Mouse (Mus musculus) embryo, embryonic 10.5 days (tissue): ENCODE measurements around the gene Xpo4.
"Not testable (repeated sequence)": the region's sequence is repeated elsewhere in the genome, so short reads cannot be mapped to it uniquely, and the experiment has no call there.

Experiments used
- DNase-seq: peaks from one replicate; pipeline ENCODE4 v3.0.0-alpha.2; 2015; ENCODE audit warnings: low spot score

The Xpo4 gene

DNA sequence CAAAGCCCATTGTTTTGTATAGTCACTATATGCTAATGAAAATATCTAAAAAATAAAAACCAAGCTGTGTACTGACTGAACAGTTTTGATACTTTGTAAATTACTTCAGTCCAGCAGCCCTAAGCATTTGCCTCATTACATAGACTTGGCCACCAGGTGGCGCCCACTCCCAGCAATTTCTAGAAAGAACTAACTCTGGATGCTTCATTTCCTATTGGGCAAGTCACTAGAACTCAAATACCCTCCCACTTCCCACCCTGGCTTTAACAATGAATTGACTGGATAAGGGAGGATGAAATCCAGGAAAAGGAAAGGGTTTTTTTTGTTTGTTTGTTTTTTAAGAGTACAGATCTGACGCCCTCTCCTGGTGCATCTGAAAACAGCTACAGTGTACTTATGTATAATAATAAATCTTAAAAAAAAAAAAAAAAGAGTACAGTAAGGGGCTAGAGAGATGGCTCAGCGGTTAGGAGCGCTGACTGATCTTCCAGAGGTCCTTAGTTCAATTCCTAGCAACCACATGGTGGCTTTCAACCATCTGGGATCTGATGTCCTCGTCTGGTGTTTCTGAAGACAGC, 14.8 kb upstream of the Xpo4 start:
- DNase-seq = peak; percentile 92

DNA sequence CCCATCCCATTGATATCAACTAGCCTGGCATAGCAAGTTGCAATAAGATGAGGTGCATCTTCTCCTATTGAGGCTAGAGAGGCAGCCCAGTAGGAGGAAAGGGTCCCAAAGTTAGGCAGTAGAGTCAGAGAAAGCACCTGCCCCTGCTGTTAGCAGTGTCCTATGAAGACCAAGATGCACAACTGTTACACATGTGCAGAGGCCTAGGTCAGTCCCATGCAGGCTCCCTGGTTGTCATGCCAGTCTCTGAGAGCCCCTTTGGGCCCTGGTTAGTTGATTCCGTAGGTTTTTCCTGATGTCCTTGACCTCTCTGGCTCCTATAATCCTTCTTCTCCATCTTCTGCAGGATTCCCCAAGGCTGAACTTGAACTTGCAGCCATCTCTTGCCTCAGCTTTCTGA, 14.3 kb upstream of the Xpo4 start:
- no peak for DNase-seq

DNA sequence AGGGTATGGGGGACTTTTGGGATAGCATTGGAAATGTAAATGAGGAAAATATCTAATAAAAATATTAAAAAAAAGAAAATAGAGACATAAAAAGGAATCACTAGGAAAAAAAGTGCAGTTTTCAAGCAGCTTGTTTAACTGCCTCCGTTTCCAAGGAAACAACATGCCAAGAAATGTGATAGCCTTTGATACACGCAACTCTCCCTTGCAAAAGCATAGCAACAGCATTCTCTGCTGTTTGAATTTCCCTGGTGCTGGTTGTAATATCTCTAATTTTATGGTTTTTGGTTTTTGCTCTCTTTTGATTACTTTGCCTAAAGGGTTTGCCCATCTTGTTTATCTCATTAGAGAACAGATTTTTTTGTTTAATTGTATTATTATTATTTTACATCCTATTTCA, 10.3 kb upstream of the Xpo4 start:
- DNase-seq = no peak

DNA sequence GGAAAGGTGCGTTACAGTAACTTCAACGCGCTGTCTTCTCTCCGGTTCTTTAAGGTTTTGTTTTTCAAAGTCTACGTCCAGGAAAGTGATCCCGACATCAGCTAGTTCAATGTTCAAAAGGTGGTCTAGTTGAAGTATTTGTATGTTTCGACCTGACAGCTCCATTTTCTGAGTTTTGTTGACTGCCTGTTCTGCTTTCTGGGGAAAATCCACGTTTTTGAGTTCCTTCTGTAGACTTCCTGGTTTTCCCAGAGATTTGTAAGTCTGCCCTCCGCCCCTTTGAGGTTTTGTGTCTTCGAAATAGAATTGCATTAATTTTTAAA, 359 bp upstream of the Xpo4 start:
- no peak for DNase-seq

DNA sequence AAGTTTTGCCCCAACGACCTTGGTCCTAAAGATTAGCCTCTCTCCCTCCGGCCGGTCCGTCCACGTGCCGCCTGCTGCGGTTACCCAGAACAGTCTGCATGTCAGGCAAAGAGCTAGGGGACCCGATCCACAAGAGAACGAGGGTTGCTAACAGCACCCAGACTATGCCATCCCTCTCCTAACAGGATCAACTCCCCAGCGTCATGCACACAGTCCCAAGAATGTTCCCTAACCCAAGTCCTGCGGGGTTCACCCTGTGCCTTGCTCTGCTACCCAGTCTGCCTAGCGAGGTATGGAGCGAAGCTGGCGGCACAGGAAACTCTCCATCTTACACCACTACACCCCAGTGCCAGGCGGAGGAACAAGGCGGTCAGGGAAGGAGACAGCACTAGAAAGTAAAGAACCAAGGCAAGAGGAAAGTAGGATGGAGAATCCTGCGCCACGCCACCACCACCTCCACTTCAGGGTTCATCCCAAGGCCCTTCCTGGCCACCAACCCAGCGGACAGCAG, 864 bp downstream of the Xpo4 start:
- peak; percentile 61 for DNase-seq

DNA sequence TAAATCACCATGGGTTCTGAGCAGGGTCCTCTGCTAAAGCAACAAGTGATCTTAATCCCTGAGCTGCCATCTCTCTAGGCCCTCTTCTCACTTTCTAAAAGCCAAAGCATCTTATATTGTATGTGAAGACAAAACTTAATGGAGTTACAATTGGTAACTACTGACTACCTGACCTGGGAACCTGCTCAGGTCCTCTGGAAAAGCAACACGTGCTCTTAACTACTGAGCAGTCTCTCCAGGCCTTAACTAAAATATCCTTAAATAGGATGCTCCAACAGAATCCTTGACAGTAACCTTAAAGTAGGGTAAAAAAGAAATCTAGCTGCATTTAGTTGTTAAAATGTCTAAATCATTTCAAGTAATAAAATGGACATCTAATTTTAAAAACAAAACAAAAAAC, 1.6 kb downstream of the Xpo4 start:
- no peak for DNase-seq

DNA sequence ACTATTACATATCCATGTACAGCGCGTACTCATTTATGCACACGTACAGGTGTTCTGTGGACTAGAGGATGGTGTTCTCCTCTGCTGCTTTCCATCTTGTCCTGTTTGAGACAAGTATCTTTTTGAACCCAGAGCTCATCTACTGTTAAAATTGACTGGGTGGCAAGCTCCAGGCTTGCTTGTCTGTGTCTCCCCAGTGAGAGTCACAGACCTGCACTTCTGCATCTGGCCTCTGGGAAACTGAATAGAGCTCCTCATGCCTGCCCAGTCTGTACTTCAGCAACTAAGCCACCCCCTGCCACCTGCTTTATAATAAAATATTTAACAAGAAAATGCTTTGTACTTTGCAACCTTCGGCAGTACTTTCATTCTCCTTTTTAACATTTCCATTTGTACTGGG, 6.9 kb downstream of the Xpo4 start:
- no peak for DNase-seq

DNA sequence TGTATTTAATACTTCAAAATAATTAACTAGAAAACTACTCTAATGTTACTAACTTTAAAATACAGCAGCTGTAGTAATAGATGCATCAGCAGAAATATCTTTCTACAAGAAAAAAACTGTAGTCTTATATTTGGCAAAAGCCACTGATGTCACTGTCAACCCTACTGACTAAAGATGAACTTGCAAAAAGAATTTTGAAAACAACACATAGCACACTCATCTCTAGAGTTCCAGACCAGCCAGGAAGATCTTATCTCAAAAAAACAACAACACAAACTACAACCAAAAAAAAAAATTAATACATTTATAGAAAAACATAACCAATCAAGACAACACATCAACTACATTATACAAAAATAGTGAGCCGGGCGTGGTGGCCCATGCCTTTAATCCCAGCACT, 7.7 kb downstream of the Xpo4 start:
- no peak for DNase-seq

DNA sequence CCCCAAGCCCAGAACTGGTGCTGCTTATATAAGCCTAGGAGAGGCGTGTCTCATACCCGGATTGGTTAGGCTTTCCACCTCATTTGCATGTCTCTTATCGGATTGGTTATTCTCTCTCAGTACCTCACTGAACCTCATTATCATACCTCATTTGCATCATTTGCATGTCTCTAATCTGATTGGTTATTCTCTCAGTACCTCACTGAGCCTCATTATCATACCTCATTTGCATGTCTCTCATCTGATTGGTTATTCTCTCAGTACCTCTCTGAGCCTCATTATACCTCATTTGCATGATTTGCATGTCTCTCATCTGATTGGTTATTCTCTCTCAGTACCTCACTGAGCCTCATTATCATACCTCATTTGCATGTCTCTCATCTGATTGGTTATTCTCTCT, 8.7 kb downstream of the Xpo4 start:
- DNase-seq = not testable (repeated sequence)

DNA sequence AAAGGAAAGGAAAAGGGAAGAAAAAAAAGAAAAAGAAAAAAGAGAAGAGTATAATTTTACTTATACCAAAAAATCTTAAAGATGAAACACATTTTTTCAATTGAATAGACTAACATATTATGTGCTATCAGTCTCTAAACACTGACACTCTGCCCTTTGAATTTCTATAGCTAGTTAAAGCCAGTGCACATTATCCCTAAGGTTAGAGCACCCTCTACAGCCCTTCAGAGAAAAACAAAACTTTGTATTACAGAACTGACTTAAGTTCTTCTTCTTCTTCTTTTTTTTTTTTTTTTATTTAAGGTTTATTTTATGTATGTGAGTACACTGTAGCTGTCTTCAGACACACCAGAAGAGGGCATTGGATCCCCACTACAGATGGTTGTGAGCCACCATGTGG, 15.7 kb downstream of the Xpo4 start:
- no peak for DNase-seq

DNA sequence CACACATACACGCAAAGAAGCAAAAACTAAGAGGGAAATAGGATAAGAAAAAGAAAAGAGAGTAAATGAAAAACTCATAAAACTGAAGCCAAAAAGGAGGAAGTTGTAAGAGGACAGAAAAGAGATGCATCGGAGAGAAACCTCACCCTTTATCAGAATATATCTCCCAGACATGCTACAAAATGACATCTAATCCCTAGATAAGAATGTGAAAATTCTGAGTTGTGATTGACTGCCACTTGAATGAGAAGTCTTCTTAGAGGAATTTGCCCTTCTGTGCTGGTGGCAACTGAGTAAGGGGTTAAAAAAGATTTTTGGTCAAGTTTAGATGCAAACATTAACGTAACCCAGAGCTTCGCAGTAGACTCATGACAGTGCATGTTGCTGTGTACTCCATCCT, 19.1 kb downstream of the Xpo4 start:
- DNase-seq = no peak

DNA sequence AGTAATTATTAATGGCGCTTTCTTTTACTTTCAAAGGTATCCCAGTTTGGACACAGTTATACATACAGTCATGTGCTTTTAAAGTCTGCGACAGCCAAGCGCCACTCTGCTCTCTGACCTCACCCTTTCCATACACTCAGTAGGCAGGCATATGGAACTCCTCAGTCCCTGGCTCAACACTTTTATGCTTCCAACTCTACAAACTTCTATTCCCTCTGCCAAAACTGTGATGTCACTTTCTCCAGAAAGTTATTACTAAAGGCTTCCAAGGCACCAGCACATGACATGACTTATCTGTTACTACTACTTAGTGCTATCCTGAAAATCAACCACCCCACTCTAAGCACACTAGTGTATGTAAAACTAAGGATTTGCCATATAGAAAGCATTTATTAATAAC, 26.1 kb downstream of the Xpo4 start:
- DNase-seq = no peak

DNA sequence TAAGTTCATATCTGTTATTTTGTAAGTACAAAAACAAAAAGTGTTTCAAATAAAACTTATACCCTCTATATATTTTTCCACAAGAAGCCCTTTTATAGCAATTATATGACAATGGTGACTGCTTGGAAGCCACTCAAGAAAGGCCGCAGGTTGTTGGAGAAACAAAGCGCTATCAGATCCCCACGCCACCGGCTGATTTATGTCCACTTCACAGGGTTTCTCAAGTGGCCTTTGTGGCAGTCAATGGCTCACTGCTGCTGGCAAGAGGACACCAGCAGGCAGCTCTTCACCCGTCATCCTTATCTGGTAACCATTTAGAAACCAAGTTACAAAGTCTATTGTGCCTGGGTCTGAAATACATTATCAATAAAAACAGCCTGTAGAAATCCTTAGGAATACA, 31.1 kb downstream of the Xpo4 start:
- DNase-seq = peak; percentile 59

DNA sequence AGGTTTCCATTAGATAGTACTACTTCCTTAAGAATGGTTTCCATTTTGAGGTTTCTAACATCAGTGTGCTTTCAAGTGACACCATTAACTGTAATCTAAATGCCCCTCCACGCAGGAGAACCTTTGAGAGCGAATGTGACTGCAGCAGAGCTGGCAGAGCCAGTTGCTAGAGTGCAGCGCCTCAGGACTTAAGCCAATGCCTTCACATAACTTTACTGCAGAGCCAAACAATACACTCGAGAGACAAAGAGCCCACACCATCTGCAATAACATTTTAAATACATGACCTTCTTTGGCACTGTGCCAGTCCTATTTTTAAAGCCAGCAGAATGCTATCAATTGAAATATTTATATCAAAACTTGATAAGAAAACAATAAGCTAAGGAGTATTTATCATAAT, 35.6 kb downstream of the Xpo4 start:
- DNase-seq = no peak

DNA sequence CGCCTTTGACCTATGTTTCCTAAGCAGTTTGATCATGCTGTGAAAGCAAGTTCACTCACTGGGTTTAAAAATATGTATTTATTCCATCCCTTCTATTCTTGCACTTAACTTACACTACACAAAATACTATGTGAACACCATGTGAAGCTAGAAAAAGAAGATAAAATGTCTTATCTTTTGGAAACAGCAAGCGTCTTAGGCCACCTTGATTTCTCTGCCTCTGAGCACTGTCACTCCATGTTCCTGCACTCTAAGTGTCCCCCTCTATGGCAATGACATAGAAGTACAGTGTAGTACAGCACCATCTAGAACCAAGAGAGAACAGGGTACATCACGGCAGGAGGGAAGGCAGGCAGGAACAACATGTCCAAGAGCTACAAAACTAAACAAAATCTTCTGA, 42.3 kb downstream of the Xpo4 start:
- no peak for DNase-seq

DNA sequence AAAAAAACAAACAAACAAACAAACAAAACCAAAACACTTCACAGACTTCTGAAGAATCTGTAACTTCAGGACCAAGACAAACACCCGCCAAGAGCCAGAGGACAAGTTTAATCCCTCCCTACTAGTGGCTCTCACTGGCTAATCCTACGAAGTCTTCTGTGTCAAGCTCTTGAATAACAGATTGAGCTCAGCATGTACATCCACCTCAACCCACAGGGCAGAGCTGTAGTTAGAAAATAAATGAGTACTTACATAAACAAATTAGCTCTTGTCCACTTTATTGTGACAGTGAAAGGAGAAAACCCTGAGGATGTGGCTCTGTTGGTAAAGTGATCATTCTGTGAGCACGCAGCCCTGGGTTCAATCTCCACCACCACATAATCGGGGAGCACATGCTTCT, 43.5 kb downstream of the Xpo4 start:
- DNase-seq = no peak

DNA sequence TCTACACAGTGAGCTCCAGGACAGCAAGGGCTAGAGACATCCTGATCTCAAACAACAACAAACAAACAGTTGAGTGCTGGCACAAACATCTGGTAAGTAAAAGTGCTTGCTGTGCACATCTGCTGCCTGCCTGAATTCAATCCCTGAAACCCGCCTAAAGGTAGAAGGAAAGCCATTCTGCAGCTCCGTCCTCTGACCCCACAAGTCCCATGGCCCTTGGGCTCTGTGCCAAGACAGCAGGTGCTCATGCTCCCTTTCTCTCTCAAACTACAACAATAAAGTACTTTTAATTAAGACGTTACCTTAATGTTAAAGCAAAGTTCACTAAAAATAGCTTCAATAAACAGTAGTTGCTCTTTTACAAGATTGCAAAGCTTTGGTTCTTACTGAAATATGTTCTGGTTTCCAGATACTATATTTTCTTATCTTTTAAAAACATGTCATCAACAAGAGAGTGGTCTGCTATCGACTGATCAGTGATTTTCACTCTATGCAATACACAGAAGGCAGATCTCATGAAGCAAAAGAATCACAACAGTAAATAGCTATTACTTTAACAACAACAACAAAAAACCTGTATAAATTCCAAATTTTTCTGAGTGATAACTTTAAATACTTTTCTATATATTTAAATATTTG, 44.5 kb downstream of the Xpo4 start:
- no peak for DNase-seq

DNA sequence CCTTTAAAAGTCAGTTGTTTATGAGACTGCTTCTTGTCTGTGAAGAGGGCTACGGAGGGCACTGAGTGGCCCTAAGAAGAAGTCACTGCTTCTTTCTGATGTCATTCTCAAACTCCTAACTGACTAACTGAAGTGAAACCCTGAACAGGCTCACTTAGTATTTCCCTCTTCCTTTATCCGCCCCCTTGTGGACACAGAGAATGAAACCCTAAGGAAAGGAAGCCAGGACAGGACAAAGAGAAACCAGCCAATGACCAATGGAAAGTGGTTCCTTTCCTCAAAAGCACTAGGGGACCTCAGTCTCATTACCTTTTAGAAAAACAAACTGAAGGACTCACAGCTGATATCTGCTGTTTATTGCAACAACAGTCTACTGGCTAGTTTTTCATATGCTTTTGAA, 45.7 kb downstream of the Xpo4 start:
- peak; percentile 82 for DNase-seq

DNA sequence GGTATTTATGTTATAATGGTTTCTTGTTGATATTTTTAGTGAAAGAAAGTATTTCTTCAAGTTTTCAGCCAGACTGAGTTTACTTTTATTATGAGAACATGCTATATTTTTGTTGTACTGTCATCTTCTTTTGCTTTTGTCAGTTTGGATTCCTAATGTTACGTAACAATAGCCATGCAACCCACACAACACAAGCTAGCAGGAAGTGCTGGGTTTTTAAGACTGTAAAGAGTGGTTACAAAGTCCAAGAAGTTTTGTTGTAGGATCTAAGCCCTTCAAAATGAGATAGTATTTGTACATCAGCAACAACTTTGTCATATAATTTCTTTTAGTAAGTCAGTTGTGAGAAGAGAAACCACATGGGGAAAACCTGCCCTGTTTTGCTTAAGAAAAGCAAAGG, 47.6 kb downstream of the Xpo4 start:
- DNase-seq = no peak

DNA sequence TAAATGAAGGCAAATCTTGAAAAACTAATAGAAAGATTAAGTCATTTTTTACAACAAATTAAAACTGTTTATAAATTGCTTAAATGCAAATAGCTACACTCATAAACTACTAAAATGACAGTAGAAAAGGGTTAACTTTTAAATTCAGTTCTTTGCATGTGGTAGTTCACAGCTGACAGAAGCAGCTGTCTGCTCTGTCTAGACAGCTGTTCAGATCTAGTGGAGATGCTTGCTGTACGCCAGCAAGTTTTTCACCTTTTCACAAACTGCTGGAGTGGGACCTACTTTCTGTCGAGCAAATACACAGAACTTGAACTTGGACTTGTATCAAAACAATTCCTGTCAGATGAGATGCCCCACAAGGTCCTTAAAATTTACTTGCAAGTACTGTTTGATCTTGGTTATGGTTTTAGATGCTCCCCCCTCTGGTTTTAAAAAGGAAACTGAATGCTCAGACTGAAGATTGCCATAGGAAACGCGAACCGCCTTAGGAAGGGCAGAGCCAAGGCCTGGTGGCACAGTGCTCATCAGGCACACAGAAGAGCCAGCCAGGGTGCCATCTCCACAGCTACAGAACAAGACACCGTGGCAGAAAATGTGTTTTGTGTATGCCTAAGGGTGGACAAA, 48.8 kb downstream of the Xpo4 start:
- no peak for DNase-seq

DNA sequence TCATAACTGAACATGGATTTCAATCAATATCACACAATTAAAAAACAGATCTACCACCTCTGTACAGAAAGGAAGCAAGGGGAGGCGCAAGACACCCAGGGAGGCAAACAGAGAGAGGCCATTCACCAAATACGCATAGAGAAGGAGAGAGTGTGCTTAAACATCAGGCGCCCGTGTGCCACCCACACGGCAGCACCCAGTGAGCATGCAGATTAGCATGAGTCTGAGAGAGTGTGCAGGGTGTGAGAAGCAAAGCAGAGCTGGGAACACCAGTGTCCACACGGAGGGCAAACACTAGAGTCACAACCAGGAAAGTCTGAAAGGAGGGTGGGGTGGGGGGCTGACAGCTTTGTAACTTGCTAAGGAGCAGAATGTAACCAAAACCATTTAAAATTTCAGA, 49.4 kb downstream of the Xpo4 start:
- no peak for DNase-seq

DNA sequence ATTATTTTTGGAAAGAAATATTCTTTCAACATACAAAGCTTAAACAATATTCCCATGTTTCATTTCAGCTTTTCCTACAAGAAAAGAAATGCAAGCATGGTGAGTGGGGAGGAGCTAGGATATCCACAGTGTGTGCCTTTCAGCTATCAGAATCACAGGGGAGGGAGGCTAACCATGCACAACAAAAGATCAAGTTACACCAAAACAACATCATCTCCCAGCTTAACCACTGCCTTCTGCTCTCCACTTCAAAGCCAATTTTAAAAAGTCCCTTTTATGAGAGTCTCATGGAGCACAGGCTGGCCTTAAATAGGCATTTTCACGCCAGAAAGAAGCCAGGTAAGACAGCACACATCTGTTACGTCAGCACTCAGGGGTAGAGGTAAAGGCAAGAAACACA, 54.2 kb downstream of the Xpo4 start:
- no peak for DNase-seq

DNA sequence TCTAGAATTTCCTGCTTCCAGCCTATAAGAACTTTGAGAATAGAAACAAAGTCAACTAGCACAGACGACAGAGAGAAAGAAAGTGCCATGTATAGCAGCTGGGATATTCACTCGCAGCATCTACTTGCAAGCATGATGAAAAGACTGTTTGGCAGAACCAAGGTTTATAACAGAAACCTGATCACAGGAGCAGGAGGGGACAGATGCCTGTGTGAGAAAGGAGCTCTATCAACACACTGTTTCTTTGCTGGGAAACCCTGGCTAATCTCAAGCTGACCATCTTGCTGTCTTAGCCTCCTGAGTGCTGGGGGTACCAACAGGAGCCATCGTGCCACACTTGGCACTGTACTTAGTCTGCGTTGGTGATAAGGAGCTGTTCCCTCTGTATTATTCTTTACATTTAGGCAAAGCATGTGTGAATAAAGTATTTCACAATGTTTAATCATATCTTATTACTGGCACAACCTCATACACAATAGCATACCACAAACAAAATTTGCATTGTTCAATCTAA, 55.4 kb downstream of the Xpo4 start:
- DNase-seq = no peak

DNA sequence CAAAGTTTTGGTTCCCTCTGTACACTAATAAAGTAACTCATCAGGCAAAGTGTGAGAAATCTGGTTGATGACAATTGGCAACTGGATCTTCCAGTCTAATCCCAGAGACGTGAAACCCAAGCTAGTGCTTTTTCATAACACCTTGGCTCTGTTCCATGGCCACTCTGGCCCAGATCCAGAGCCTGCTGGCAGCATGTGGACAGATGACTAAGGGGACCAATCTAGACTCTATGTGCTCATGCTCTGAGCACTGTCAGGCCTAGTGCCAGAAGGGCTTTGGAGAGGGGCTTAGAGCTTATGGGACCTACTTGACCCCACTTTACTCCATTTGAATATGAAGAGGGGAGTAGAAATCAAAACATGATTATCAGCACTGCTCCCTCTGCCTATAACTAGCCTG, 57.7 kb downstream of the Xpo4 start:
- DNase-seq = no peak
